Mouse (Mus musculus): ENCODE measurements at regions not wholly inside any gene's neighbourhood (a gene's known extent, or its start where the extent isn't known, plus 50 kb on each side); places are given as distances from the start of the nearest gene placed in this dataset.
"Not testable (repeated sequence)": the region's sequence is repeated elsewhere in the genome, so short reads cannot be mapped to it uniquely, and the experiment has no call there.

DNA sequence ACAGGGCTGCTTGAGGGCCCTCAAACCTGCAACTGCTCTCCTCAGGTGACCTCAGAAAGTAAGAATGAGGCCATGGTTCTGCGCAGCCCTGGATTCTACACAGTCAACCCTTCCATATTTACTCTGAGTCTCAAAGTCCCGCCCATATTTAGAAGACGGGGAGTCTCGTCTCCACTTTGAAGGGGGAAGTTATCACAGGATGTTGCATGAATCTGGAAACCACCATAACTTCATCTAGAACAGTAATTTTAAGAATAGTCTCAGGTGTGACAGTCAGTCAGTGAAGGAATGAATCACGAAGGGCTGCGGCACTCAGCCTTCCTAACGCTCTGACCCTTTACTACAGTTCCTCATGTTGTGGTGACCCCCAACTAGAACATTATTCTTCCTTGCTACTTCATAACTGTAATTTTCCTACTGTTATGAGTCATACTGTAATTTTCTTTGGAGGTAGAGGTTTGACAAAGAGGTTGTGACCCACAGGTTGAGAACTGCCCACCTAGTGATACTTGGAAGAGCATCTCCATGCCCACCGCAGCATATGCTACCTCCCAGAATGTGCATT, 122.9 kb upstream of the Rybp start:
- TF ChIP-seq POLR2A (IDR thresholded peaks at IDR 0.05; ENCODE audit: borderline replicate concordance, extremely low read depth, insufficient read depth, insufficient read length, poor library complexity, severe bottlenecking) (no peak), CTCF (IDR thresholded peaks at IDR 0.05; ENCODE audit: borderline replicate concordance, extremely low read depth, insufficient read depth, insufficient read length) (no peak)
- DNase-seq (ENCODE audit: low read depth), result no peak

DNA sequence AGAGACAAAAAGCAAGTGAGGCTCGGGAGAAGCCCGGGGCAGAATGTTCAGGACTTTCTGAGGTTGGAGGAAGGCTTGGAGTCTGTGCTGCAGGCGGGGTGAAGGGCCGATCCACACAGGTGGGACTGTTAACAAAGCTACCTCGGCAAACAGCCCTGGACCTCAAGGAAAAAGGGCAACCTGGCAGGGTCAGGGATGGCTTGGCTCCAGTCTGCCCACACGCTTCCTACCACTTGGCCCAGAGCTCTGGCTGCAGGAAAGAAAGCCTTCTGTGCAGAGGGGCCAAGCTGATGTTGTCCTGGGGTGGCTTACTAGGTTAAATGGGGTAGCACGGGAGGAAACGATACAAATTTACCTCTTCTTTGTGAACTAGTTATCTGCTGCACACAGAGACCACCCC, 121.5 kb upstream of the Rybp start:
- TF ChIP-seq POLR2A (IDR thresholded peaks at IDR 0.05; ENCODE audit: borderline replicate concordance, extremely low read depth, insufficient read depth, insufficient read length, poor library complexity, severe bottlenecking) (no peak), CTCF (IDR thresholded peaks at IDR 0.05; ENCODE audit: borderline replicate concordance, extremely low read depth, insufficient read depth, insufficient read length) (no peak)
- no peak for DNase-seq (ENCODE audit: low read depth)

DNA sequence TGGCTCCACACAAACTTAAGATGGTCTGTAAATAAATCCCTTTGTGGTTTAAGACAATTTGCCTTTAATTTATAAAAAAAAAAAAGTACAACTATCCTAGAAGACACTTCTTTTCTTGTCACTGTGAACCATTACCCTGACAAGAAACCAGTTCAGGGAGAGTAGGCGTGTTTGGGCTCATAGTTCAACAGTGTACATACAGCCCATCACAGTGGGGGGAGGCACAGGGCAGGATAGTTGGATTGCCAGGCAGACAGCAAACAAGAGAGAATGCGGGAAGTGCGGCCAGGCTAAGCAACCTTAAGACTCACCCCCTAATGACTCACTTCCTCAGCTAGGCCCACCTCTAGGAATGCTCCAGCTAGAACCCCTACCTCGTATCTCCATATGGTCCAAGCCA, 119.2 kb upstream of the Rybp start:
- no peak for DNase-seq (ENCODE audit: low read depth)
- TF ChIP-seq CTCF (IDR thresholded peaks at IDR 0.05; ENCODE audit: borderline replicate concordance, extremely low read depth, insufficient read depth, insufficient read length) (no peak), POLR2A (IDR thresholded peaks at IDR 0.05; ENCODE audit: borderline replicate concordance, extremely low read depth, insufficient read depth, insufficient read length, poor library complexity, severe bottlenecking) (no peak)

DNA sequence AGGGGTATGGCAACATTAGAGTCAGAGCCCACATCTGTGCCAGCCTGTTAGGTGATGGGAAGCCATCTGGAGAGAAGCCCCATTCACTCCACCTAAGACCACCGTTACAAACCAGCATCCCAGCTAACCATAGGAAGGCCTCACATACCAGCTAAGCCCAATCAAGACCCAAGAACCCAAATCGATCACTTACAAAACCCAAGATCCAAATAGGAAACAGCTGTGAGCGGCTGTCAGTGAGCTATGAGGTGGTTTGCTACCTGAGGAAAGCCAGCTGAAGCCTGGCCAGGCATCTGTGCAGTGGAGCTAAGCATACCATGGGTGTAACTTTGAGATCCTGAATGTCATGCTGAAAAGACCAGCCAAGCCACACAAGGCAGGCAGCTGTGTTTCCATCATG, 116.9 kb upstream of the Rybp start:
- no peak for DNase-seq (ENCODE audit: low read depth)
- TF ChIP-seq POLR2A (IDR thresholded peaks at IDR 0.05; ENCODE audit: borderline replicate concordance, extremely low read depth, insufficient read depth, insufficient read length, poor library complexity, severe bottlenecking) (no peak), CTCF (IDR thresholded peaks at IDR 0.05; ENCODE audit: borderline replicate concordance, extremely low read depth, insufficient read depth, insufficient read length) (no peak)

DNA sequence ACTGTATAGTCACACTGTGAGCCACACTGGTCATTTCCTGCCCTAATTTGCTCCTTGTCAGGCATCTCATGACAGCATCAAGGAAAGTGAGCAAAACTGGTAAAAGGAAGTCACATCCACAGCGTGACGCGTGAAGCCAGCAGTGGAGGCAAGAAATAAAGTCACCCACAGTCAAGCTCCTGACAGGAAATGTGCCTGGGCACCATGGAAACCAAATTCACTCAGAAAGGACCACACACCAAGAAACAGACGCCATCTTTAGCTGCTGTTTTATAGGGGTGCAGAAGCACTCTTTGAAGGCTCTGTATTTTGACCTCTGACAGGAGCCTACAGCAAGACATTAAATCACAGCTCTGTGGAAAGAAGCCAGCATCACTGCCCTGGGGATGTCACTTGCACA, 115.4 kb upstream of the Rybp start:
- no peak for TF ChIP-seq POLR2A (IDR thresholded peaks at IDR 0.05; ENCODE audit: borderline replicate concordance, extremely low read depth, insufficient read depth, insufficient read length, poor library complexity, severe bottlenecking)
- no peak for TF ChIP-seq CTCF (IDR thresholded peaks at IDR 0.05; ENCODE audit: borderline replicate concordance, extremely low read depth, insufficient read depth, insufficient read length)

DNA sequence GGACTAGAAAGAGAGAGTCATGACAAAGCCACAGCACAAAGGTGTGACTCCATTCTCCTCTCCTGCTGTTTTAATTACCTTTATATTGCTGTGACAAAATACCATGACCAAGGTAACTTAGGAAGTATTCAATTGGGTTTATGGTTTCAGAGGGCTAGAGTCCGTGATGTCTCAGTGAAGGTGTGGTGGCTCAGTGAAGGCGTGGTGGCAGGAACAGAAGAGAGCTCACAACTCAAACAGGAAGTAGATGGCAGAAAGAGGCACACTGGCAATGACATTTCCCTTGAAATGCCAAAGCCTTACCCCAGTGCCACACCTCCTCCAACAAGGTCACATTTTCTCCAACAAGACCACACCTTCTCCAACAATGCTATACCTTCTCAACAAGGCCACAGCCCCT, 114.4 kb upstream of the Rybp start:
- DNase-seq (ENCODE audit: low read depth), result no peak
- no peak for TF ChIP-seq POLR2A (IDR thresholded peaks at IDR 0.05; ENCODE audit: borderline replicate concordance, extremely low read depth, insufficient read depth, insufficient read length, poor library complexity, severe bottlenecking)

More for the DNA sequence above, 115.4 kb upstream of the Rybp start:
- DNase-seq (ENCODE audit: low read depth), result peak; percentile 32

DNA sequence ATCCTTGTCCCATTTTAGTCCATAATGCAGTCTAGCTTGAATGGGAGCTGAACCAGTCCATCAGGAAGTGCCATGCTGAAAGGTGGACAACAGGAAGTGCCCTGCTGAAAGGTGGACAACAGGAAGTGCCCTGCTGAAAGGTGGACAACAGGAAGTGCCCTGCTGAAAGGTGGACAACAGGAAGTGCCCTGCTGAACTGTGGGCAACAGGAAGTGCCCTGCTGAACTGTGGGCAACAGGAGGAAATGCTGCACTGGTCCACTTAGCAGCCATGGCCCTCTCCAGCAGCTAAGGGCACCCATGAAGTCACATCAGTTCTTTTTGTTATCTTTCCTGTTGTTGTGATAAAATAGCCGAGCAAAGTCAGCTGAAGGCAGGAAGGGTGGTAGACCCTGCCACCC, 112.1 kb upstream of the Rybp start:
- not testable (repeated sequence) for DNase-seq (ENCODE audit: low read depth)

DNA sequence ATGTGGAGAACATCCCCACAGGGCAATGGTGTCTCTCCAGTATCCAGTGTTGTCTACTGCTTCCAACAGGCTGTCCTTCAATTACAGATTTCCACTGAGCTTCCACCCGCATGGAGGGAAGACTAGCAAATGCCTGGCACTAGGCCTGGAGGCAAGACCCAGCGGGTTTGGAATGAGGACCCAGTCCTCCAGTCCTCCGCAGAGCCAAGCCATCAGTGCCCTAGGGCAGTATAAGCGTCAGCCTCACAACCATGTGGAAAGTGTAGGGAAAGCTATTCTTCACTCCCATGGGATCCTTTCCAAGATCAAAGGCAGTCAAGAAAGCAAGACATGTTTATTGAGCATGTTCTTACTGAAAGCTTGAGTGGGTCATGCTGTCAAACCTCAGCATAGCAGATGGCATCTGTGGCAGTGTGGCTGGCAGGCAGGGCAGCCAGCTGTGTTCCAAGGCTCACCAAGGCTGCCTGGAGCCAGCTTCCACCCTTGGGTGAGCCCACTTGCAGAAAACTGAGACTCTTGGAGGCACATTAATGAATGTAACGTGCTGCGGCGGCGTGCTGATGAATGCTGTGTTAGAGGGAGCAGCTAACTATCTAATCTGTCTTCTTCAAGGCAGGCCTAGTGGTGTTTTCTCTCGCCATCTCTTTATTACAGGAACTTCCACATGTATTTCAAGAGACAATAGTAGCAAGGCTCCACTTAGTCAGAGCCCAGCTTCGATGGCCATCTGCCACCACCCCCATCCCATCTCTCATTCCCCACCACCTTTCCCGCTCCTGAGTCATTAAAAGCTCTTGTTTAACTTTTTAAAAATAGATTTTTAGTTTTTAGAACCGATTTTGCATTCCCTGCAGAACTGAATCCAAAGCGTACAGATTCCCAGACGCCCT, 109.3 kb upstream of the Rybp start:
- no peak for TF ChIP-seq CTCF (IDR thresholded peaks at IDR 0.05; ENCODE audit: borderline replicate concordance, extremely low read depth, insufficient read depth, insufficient read length)
- no peak for TF ChIP-seq POLR2A (IDR thresholded peaks at IDR 0.05; ENCODE audit: borderline replicate concordance, extremely low read depth, insufficient read depth, insufficient read length, poor library complexity, severe bottlenecking)
- peak; percentile 40 for DNase-seq (ENCODE audit: low read depth)

DNA sequence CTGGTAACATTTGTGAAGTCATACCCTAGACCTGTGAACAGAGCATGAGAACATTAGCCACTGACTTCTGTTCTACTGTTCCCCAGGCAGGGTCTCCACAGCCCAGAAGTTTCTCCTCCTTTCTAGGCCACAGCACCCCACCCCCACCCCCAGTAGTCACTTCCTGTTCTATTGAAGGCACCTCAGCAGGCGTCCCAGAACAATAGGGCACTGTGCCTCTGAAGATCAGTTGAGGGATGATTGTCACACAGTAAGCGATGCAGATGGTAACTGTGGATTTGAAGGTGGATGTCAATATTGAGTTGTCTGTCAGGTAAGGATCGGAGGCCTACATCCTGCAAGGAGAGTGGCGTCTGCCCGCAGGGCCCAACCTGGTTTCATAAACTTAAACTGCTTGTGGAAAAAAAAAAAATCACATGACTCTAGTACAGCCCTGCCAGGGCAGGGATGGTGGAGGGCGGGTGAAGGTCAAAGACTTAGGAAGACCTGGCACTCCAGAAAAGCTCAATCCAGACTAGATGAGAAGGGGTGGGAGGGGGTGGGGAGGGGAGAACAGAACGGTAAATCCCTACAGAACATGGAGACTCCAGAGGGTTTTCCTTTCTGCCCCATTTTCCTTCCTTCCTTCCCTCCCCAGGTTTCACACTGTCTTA, 103.1 kb upstream of the Rybp start:
- no peak for TF ChIP-seq POLR2A (IDR thresholded peaks at IDR 0.05; ENCODE audit: borderline replicate concordance, extremely low read depth, insufficient read depth, insufficient read length, poor library complexity, severe bottlenecking)
- TF ChIP-seq CTCF (IDR thresholded peaks at IDR 0.05; ENCODE audit: borderline replicate concordance, extremely low read depth, insufficient read depth, insufficient read length), result no peak
- no peak for DNase-seq (ENCODE audit: low read depth)

DNA sequence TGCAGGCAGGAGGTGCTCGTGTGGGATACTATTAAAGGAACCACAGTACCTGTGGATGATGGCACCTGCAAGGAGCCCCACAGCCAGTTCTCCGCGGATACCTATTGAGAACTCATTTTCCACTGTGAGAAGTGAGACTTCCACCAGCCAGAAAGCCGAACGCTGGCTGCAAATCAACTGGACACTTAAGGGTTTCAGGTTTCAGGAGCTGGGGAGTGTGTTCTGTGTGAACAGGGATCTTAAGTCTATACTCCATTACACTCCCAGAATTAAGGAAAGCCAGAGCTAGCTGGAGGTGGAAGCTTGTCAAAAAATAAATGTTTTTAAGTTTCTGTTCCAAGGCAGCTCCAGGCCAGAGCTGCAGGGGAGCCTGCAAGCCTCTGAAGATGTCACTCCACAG, 99.8 kb upstream of the Rybp start:
- DNase-seq (ENCODE audit: low read depth), result no peak
- TF ChIP-seq CTCF (IDR thresholded peaks at IDR 0.05; ENCODE audit: borderline replicate concordance, extremely low read depth, insufficient read depth, insufficient read length) (no peak), POLR2A (IDR thresholded peaks at IDR 0.05; ENCODE audit: borderline replicate concordance, extremely low read depth, insufficient read depth, insufficient read length, poor library complexity, severe bottlenecking) (no peak)

DNA sequence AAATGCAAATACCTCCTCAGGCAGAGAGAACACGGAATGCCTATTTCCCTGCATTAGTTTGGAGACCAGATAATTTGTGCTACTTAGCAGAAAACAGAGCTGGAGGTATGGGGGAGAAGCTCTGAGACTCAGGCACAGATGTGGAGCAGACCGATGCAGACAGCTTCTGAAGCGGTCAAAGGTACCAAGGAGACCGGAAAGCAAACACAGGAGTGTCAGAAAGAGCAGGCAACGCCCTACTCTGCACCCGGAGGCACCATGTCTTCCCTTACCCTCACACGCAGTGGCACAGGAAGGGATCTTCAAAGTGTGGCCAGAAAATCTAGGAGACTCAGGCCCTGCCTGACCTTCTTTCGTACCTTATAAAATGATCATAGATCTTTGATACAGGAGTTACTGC, 98.4 kb upstream of the Rybp start:
- DNase-seq (ENCODE audit: low read depth), result no peak
- TF ChIP-seq CTCF (IDR thresholded peaks at IDR 0.05; ENCODE audit: borderline replicate concordance, extremely low read depth, insufficient read depth, insufficient read length), result no peak
- no peak for TF ChIP-seq POLR2A (IDR thresholded peaks at IDR 0.05; ENCODE audit: borderline replicate concordance, extremely low read depth, insufficient read depth, insufficient read length, poor library complexity, severe bottlenecking)

DNA sequence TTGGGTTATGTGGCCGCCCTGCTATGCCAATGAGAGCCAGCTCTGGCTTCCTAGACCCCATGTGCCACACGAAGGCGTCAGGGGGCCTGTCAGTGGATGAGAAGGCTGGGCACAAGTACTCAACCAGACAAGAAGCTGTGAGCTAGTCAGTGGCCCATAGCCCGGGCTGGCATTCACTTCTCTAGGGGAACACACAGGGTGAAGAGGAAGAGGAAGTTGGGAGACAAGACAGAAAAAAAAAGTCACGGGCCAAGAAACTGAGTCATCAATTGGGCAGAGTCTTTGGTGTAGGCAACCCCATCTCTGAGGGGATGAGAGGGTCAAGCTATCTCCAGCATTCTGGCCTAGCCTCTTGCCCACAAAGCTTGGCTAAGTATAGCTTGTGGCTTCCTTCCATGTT, 93.8 kb upstream of the Rybp start:
- peak; percentile 17 for DNase-seq (ENCODE audit: low read depth)
- TF ChIP-seq CTCF (IDR thresholded peaks at IDR 0.05; ENCODE audit: borderline replicate concordance, extremely low read depth, insufficient read depth, insufficient read length), result no peak
- TF ChIP-seq POLR2A (IDR thresholded peaks at IDR 0.05; ENCODE audit: borderline replicate concordance, extremely low read depth, insufficient read depth, insufficient read length, poor library complexity, severe bottlenecking), result no peak

Measured in brain, embryonic 14.5 days (tissue).